Mouse (Mus musculus): ENCODE data around the gene Cntnap2.

The Cntnap2 gene

DNA sequence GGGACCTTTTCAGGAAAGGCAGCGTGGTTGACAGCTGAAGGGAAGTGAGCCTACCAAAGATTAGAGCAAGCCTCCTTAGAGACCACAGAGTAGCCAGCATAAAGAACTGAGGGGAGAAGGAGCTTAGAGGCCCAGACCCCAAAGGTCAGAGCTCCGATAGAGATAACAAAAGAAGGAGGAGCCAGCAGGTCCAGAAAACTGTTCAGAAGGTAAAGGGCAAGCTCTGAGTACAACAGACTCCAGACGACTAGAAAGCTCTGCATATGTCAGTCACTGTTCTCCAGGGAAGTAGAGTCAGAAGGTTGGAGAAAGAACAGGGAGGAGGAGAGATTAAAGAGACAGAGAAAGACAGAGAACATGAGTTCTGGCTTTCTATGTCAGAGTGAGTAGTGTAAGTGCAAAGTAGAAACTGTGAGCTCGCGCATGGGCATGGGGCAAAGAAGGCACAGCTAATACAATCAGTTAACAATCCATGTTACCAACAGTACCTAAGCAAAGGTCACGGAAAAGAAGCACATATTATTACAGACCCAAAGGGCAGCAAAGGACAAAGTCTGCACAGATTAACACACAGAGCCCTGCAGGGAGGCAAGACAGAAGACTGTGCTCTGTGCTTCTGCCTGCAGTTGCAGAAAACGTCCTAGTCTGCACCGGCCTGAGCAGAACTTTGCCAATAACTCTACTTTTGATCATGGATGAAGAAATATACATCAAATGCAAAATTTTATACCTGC, 2247.1 kb downstream of the Cntnap2 start:
- peak; percentile 71 for DNase-seq (ENCODE audit: low spot score)

- no peak for DNase-seq (ENCODE audit: low spot score)
Observed at GRCm38 (mm10) chr6:47306954-47307353, 2247.8 kb downstream of the Cntnap2 start.

- no peak for DNase-seq (ENCODE audit: low spot score)
Observed at GRCm38 (mm10) chr6:47314507-47315334, 2255.6 kb downstream of the Cntnap2 start.

DNA sequence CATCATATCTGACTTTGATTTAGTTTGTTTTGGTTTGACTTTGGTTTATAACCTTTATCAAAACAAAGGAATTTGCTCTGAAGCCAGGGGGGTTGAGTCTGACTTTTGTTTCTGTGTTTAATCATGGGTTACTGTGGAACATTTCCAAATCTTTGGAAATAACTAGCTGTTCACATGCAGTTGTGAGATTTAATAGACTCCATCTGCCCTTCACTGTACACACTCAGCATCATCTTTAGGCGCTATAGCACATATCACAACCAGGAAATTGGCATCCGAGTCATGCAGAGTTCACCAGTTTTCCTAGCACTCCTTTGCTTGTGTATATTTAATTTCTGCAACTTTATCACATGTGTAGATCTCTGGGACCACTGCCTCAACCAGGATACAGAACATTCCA, 2256.3 kb downstream of the Cntnap2 start:
- no peak for DNase-seq (ENCODE audit: low spot score)

DNA sequence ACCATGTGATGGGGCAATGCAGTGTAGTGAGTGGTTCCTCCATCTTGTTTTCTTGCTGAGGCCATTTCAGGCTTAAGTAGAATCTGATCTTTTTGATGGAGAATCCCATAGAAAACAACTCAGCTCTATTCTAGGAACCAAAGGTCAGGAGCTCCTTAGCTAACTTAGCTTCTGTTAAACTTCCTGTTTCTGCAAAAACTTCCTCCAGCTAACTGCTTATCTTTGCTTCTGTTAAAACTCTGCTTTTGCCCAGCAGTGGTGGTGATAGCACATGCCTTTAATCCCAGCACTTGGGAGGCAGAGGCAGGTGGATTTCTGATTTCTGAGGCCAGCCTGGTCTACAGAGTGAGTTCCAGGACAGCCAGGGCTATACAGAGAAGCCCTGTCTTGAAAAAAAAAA, 2258.1 kb downstream of the Cntnap2 start:
- DNase-seq (ENCODE audit: low spot score), result no peak

DNA sequence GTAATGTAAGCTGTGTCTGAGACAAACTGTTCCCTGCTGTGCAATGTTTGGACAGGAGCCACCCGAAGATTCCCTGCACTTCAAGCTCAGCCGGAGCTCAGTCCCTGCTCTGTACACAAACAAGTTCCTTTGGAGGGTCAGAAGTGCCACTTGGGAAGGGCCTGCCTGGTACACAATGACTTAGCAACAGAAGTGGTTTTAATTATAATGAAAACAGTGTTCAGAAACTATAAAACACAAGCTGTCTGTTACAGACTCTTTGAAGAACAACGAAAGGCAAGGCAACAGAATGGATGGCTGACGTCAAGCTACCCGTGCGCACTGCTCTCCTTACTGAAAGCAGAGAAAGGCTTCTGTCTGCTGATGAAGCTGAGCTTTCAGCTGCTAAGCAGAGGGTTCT, 2259.5 kb downstream of the Cntnap2 start:
- DNase-seq (ENCODE audit: low spot score), result peak; percentile 40

DNA sequence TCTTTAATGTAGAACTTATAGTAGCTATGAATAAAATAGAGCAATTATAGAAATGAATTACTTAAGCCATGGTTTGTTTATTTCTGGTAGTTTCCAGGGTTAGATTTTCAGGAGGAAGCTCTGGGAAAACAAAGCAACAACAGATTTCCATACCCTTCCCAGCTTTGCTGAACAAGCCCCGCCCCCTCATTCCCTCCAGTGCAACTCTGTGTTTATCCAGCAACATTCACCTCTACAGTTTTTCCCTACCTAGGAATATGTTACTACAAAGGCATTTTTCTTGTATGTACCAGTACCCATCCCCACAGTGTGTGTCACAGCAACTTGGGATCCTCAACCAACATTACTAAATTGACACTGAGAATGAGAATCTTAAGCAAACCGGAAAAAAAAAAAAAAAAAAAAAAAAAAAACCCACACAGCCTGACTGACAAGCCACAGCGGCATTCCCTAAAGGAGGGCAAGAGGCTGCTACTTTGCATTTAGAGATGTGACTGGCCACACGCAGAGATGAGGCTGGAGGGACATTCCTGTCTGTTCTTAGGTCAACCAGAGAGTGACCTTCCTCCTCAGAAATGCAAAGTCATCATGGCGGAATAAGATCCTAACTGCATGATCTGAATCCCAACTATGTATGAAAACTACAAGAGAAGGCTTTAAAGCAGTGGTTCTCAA, 2260.3 kb downstream of the Cntnap2 start:
- DNase-seq (ENCODE audit: low spot score), result peak; percentile 67

DNA sequence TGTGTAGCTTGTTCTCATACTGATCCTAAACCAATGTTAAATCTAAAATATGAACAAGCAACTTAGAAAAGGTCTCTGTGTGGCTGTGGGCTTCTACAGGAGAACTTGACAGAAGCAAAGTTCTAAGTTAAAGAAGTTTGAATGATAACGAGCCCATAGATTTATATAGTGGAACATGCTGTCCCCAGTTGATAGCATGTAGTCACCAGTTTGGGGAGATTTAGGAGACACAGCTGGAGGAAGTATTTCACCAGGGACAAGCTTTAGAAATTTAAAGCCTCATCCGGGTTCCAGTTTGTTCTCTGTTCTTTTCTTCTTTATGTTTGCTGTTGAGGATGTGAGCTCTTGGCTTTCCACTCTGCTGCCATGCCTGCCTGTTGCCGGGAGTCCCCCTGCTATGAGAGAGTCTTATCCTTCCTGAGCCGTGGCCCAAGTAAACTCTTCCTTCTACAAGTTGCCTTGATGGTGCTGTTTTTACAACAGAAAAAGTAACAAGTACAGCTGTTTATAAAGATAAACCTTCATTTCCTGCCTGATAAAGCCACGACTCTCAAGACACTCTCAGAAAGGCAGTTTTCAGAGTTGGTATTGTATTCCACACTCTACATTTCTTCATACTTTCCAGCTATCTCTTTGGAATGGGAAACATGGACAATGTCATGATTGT, 2264.1 kb downstream of the Cntnap2 start:
- DNase-seq (ENCODE audit: low spot score), result no peak

GRCm38 (mm10) chr6:47323886-47324285, 2264.7 kb downstream of the Cntnap2 start:
- no peak for DNase-seq (ENCODE audit: low spot score)

DNA sequence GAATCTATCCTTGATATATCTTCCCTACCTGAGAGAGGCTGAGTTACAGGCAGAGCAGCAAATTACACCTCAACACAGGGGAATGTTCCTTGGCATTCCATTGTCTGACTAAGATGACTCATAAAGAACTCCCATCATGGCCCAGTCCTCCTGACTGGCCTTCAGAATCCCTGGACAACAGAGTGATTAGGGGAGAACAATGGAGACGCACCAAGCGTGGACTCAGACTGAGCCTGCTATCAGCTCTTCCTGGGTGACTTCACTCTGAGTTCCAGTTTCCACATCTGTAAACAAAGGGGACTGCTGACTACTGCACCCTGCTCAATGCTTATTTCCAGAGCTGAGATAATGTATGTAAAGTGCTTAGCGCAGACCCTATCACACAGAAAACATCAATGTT, 2269.1 kb downstream of the Cntnap2 start:
- DNase-seq (ENCODE audit: low spot score), result peak; percentile 72

DNA sequence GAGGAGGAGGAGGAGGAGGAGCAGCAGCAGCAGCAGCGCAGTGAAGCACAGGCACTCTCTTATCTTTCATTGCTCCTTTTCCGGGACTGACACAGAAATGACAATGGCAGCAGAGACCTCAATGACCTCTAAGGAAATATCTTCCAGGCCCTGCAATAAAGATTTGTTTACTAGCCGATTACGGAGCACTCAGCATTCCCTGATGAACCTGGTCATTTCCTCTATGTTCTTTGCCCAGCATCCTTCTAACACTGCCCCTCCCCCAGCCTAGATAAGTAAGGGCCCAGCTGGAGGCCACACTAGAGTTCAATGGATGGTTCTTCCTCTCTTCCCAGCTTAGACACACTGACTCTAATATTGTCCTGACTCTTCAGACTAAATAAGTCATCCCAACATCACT, 2270.1 kb downstream of the Cntnap2 start:
- peak; percentile 85 for DNase-seq (ENCODE audit: low spot score)

DNA sequence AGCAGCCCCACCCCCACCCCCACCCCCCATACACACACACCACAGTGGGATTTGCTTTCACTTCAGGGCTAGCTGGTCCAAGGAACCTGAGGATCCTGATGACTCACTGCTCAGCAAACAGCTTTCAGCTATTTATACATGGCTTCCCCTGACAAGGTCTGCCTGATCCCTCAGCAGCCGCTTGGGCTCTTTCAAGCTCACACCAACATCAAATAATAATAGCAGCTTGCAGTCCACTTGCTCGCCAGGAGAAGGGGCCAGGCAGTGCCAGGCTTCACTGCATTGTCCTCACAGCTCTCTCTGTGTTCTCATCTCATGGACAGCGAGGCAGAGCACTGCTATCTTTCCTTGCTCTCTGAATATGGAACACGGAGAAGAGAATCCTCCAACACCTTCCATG, 2273.9 kb downstream of the Cntnap2 start:
- DNase-seq (ENCODE audit: low spot score), result no peak

- DNase-seq (ENCODE audit: low spot score), result no peak
Observed at GRCm38 (mm10) chr6:47334377-47334776, 2275.2 kb downstream of the Cntnap2 start.

DNA sequence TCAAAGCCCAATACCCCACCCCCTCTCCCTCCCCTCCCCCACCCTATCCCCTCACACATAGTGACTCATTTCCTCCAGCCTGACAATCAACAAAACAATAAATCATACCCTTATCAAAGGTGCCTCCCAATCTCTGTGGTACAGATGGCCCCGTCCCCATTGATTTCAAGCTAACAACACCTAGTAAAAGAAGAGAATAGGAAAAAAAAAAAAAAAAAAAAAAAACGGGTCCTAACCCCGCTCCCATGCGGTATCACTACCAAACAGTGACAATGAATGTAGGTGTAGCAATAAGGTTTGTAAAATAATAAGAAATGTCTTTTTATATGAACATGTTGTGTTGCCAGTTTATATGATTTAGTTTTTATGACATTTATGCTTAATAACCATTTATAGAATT, 2278.1 kb downstream of the Cntnap2 start:
- no peak for DNase-seq (ENCODE audit: low spot score)

DNA sequence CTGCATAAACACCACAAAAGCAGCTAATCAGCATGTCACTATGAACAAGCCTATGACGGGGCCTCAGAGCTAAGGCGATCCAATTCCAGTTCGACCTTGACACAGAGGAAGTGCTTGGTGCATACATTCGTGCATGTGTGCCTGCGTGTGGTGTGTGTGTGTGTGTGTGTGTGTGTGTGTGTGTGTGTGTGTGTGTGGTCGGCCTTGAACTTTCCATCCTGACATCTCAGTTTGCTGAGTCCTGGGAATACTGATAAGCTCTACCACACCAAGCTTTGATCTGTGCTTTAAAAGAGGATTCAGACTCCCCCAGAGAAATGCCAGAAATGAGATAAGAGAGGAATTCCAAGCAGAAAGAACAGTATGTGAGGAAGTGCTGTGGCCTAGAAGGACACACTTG, 2279.0 kb downstream of the Cntnap2 start:
- DNase-seq (ENCODE audit: low spot score), result peak; percentile 65

DNA sequence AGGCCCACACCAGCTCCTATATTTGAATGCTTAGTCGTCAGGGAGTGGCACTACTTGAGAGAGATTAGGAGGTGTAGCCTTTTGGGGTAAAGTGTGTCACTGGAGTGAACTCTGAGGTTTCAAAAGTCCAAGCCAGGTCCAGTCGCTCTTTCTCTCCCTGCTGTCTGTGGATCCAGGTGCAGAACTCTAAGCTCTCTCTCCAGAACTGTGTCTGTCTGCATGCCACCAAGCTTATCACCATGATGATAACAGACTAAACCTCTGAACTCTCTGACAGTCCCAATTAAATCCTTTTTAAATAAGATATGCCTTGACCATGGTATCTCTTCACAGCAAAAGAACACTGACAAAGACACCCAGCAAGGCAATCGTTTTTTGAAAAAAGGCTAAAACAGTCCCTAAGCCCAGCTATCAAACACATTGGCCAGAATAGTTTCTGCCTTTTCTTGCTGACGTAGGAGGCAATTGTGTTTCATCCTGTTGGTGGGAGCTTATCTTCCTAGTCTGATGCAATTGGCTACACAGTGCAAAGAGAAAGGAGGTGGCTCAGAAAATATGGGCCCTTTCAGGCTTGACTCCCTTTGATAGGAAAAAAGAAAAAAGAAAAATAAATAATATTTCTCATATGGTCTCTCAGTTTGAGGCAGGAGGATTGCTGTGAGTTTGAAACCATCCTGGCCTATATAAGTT, 2281.8 kb downstream of the Cntnap2 start:
- no peak for DNase-seq (ENCODE audit: low spot score)

GRCm38 (mm10) chr6:47341503-47341884, 2282.3 kb downstream of the Cntnap2 start:
- peak; percentile 77 for DNase-seq (ENCODE audit: low spot score)

GRCm38 (mm10) chr6:47343245-47343644, 2284.1 kb downstream of the Cntnap2 start:
- DNase-seq (ENCODE audit: low spot score), result no peak

- DNase-seq (ENCODE audit: low spot score), result no peak
Observed at GRCm38 (mm10) chr6:47344696-47345095, 2285.5 kb downstream of the Cntnap2 start.

GRCm38 (mm10) chr6:47350100-47350690, 2291.0 kb downstream of the Cntnap2 start:
- DNase-seq (ENCODE audit: low spot score), result no peak
